Mouse (Mus musculus): ENCODE measurements at regions not wholly inside any gene's neighbourhood (a gene's known extent, or its start where the extent isn't known, plus 50 kb on each side); places are given as distances from the start of the nearest gene placed in this dataset.
"Not testable (repeated sequence)": the region's sequence is repeated elsewhere in the genome, so short reads cannot be mapped to it uniquely, and the experiment has no call there.

GRCm38 (mm10) chr16:61484315-61484714 is 879.0 kb upstream of the Epha6 start:
- DNase-seq, result peak; percentile 10

DNA sequence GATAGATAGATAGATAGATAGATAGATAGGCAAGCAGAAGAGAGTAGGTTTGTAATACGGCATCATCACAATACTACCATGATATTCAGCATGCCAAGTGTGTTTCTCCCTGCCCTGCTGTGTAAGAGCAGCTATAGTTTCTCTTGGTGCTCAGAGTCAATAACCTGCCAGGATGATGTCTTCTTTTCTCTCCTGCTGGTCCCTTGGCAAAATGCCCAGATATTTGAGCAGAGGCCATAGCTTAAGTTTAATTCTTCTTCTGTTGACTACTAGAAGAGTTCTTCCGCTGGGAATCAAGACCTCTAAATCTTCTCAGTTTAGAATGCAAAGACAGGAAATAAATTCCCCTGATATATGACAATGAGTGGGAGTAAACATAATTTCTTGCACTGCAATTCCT is 836.5 kb upstream of the Epha6 start:
- no peak for DNase-seq

DNA sequence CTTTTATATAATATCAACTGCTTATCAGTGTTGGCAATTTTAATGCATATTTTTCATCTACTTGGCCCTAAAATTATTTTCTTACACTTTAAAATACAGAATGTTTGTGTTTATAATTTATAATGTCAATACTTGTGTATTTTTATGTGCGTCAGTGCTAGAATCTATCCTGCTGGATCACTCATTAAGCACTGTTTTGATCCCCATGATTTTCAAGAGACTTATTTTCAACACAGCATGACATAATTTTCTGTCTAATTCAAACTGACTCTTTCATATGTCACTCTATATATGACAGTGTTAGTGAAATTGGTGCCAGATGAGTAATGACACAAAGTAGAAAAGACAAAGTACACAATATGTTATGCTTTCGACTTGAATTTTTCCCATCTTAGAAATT is 795.9 kb upstream of the Epha6 start:
- no peak for DNase-seq

DNA sequence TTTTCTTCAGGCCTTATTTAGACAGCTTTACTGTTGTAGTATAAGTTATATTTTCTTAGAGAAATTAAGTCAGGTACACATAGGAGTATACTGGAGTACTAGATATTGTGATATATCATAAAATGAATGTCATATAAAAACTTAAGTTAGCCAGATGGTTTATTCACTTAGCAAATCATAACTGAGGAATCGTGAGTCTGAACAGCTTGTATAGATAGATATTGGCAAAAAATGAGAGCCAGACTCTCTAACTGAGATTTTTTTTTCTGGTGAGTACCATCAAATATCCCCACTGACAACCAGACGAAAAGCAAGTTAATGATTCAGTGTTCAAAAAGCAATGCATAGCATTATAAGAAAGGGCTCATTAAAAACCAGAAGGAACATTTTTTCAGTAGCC is 776.6 kb upstream of the Epha6 start:
- DNase-seq, result no peak

DNA sequence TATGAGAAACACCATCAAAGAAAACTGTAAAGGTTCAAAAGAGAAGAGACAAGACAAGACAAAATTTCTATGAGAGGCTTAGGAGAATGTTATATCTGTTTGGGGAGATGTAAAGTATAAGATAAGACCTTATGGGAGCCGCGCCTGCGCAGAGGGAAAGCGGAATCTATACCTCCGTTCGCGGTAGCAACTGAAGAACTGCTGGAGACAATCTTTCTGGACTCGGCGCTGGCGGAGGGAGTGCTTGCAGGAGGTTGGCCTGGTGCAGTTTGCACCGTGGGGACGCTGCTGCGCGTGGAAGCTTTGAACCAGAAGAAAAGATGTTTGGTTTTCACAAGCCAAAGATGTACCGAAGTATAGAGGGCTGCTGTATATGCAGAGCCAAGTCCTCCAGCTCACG is 771.6 kb upstream of the Epha6 start:
- not testable (repeated sequence) for DNase-seq
